Mouse (Mus musculus) heart, embryonic 13.5 days (tissue): Measurements from ENCODE around the gene Olfr1417. TPM values are rescaled to one million over a fixed set of nuclear protein-coding genes. Genes with fewer than 3 reads are reported as not detected.

ENCODE experiments used
- ATAC-seq: fragments of 200-750 bp; cut with Nextera tagmentation; 2 replicates; pipeline ENCODE4 v1.8.0; 2017; ENCODE audit warnings: moderate TSS enrichment; ENCODE audit not compliant: insufficient number of reproducible peaks, low FRiP score, low TSS enrichment; ENCODE audit errors: extremely low read depth
- H3K27ac ChIP-seq: fragments of 300-500 bp; sonication (generic); replicated peaks from 2 replicates; pipeline ENCODE4 v1.5.1; 2015; ENCODE audit warnings: moderate library complexity, mild to moderate bottlenecking, inconsistent platforms
- H3K27me3 ChIP-seq: fragments of 300-500 bp; sonication (generic); replicated peaks from 2 replicates; pipeline ENCODE4 v1.6.1; 2015; ENCODE audit warnings: mild to moderate bottlenecking, inconsistent platforms
- H3K36me3 ChIP-seq: fragments of 300-500 bp; sonication (generic); 2 replicates; pipeline ENCODE4 v1.6.1; 2015; ENCODE audit warnings: mild to moderate bottlenecking, inconsistent platforms
- H3K4me1 ChIP-seq: fragments of 300-500 bp; sonication (generic); 2 replicates; pipeline ENCODE4 v1.6.1; 2015; ENCODE audit warnings: inconsistent platforms
- H3K4me2 ChIP-seq: fragments of 300-500 bp; sonication (generic); 2 replicates; pipeline ENCODE4 v1.6.1; 2015; ENCODE audit warnings: inconsistent platforms, mild to moderate bottlenecking, moderate library complexity
- H3K4me3 ChIP-seq: fragments of 300-500 bp; sonication (generic); 2 replicates; pipeline ENCODE4 v1.5.1; 2015; ENCODE audit warnings: moderate library complexity, mild to moderate bottlenecking, inconsistent platforms
- H3K9ac ChIP-seq: fragments of 300-500 bp; sonication (generic); 2 replicates; pipeline ENCODE4 v1.6.1; 2015; ENCODE audit warnings: inconsistent platforms, mild to moderate bottlenecking, moderate library complexity
- H3K9me3 ChIP-seq: fragments of 300-500 bp; sonication (generic); 2 replicates; pipeline ENCODE4 v1.6.1; 2016; ENCODE audit warnings: inconsistent platforms
- WGBS: fragments of 180-500 bp; shearing (Covaris S2); methylation state at CpG from one replicate; pipeline ENCODE4 v1.1.7; 2015; ENCODE audit warnings: mixed read lengths; 5-methylcytosine and 5-hydroxymethylcytosine counted together
- polyA plus RNA-seq: library from polyadenylated mRNA; unstranded; fragments of >200 nt; fragmentation: Nextera tagmentation; extraction: Ambion mirVana; gene quantifications from 2 replicates; pipeline ENCODE4 v1.2.1, GENCODE M21; 2015

Gene Olfr1417
- polyA plus RNA-seq, 1 experiment from 2014 or later, result not detected

DNA sequence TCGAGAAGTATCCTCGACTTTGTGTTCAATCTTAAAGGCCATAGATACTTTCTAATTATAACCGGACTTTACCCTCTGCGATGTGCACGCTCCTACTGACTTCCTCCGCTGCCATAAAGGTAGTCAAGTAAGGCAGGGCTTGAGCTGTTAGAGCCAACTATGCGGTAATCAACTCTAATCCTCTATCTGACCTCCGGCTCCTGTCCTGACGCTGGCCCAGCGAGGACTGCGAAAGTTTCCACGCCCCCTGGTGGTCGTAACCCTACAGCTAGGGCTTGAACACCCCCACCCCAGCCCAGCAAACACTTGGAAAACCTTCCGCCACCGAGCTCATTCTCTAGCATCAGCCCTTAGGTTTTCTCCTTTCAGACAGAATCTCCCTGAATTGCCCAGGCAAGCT lies 19.2 kb downstream of the Olfr1417 start:
- H3K4me3 ChIP-seq, result peak overlapping the region; percentile 78
- H3K9me3 ChIP-seq, result no peaks in the 10 kb centered on the region
- WGBS, result under 1% methylated on average over 15 of the region's 15 CpGs
- H3K4me2 ChIP-seq, result peak overlapping the region; percentile 98
- H3K36me3 ChIP-seq, result no peaks in the 10 kb centered on the region
- no peak for ATAC-seq
- H3K27ac ChIP-seq, result no peak overlapping the region
- peaks cover 13% of the 10 kb centered on the region for H3K27me3 ChIP-seq
- H3K9ac ChIP-seq, result peak overlapping the region; percentile 88
- peaks cover 29% of the 10 kb centered on the region for H3K4me1 ChIP-seq

GRCm38 (mm10) chr19:11819143-11819700 lies 19.8 kb downstream of the Olfr1417 start, which contains the start of gene Stx3:
TSS of gene Stx3 (minus strand) at chr19:11819403.
- Histone ChIP-seq H3K9me3 (no peaks in the 10 kb centered on the region), H3K4me2 (peak within 1 kb of the TSS; percentile 98), H3K4me1 (peaks cover 29% of the 10 kb centered on the region), H3K4me3 (peak within 1 kb of the TSS; percentile 78), H3K36me3 (no peaks in the 10 kb centered on the region), H3K27ac (no peak within 1 kb of the TSS), H3K9ac (peak within 1 kb of the TSS; percentile 88), H3K27me3 (peaks cover 13% of the 10 kb centered on the region)
- WGBS, result under 1% methylated on average over 20 of the region's 20 CpGs
- no peak for ATAC-seq

GRCm38 (mm10) chr19:11818199-11819142 lies 20.5 kb downstream of the Olfr1417 start:
- Histone ChIP-seq H3K4me2 (peak overlapping the region; percentile 98), H3K36me3 (no peaks in the 10 kb centered on the region), H3K4me3 (peak overlapping the region; percentile 78), H3K9ac (peak overlapping the region; percentile 88), H3K27me3 (peaks cover 13% of the 10 kb centered on the region), H3K4me1 (peaks cover 35% of the 10 kb centered on the region), H3K27ac (no peak overlapping the region), H3K9me3 (no peaks in the 10 kb centered on the region)
- WGBS, result under 1% methylated on average over 57 of the region's 83 CpGs
- ATAC-seq, result peak; percentile 69; the same call in 1 of the 2 replicates

DNA sequence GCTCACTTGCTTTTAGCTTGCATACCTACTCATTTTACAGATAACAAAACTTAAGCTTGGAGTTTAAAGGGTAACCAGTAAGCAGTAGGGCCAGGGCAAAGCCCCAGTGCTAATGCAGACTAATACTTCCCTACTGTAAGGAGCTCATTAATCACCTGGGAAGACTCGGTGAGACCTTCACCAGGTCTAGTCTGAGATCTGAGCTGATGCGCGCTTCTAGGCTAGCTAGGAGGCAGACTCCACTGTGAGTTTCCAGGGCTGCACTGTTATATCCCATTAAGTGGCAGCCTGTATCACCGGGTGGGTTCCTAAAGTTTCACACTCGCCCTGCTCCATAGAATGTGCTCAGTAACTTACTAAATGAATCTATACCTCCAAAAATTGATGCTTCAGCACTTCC lies 21.4 kb downstream of the Olfr1417 start:
- 15% methylated on average over 5 of the region's 5 CpGs for WGBS
- Histone ChIP-seq H3K4me3 (peak overlapping the region; percentile 78), H3K27ac (no peak overlapping the region), H3K4me1 (peaks cover 37% of the 10 kb centered on the region), H3K9me3 (no peaks in the 10 kb centered on the region), H3K4me2 (peak overlapping the region; percentile 98), H3K27me3 (peaks cover 13% of the 10 kb centered on the region), H3K9ac (no peak overlapping the region), H3K36me3 (no peaks in the 10 kb centered on the region)
- ATAC-seq, result no peak

DNA sequence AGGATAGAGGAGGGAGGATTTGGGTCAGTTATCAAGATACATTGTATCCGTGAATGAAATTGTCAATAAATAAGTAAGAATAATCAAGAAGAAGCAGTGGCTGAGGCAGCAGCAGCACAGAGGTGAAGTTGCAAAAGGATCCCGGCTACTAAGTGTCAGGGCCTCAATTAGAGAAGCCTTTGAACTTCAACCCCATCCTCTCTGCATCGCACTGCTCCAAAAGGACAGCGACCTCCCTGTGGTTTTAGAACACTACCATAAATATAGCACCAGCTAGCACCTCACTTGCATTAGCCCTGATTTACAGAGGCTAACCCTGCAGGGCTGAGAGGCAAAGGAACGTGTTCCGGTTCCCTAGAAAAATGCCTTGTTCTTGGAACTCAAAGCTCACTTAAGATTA lies 22.3 kb downstream of the Olfr1417 start:
- Histone ChIP-seq H3K27ac (no peak overlapping the region), H3K27me3 (peaks cover 13% of the 10 kb centered on the region), H3K9ac (no peak overlapping the region), H3K9me3 (no peaks in the 10 kb centered on the region), H3K4me1 (peaks cover 43% of the 10 kb centered on the region), H3K36me3 (no peaks in the 10 kb centered on the region), H3K4me3 (no peak overlapping the region), H3K4me2 (no peak overlapping the region)
- ATAC-seq, result no peak
- WGBS, result 31% methylated on average over 6 of the region's 6 CpGs

DNA sequence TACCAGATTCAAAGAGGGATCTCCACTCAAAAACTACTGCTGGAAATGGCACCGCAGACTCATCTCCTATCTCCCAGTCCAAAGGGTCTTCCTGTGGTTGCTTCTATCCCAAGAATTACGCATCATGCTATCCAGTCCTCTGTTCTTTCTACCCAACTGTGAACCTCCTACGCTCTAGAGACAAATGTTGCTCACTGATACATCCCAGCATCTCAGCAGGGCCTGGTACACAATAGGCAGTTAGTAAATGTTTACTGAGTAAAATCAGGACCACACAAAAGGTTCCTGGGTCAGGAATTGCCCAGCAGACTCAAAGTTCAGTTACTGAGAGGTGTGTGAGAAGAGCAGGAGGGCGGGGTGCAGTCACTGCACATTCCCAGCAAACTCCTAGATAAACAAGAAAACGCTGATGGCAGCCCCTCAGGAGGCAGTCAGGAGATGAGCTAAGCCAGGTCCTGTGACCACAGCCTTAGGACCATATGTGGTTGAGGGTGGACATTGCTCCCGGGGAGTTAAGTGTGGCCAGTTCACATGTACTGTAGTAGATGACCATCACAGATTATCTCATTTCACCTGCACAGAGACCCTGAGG lies 24.2 kb downstream of the Olfr1417 start:
- H3K9ac ChIP-seq, result no peak overlapping the region
- no peak for ATAC-seq
- H3K4me1 ChIP-seq, result peaks cover 42% of the 10 kb centered on the region
- no peaks in the 10 kb centered on the region for H3K9me3 ChIP-seq
- 63% methylated on average over 6 of the region's 6 CpGs for WGBS
- no peaks in the 10 kb centered on the region for H3K36me3 ChIP-seq
- no peak overlapping the region for H3K4me2 ChIP-seq
- no peak overlapping the region for H3K4me3 ChIP-seq
- H3K27ac ChIP-seq, result no peak overlapping the region
- peaks cover 13% of the 10 kb centered on the region for H3K27me3 ChIP-seq

DNA sequence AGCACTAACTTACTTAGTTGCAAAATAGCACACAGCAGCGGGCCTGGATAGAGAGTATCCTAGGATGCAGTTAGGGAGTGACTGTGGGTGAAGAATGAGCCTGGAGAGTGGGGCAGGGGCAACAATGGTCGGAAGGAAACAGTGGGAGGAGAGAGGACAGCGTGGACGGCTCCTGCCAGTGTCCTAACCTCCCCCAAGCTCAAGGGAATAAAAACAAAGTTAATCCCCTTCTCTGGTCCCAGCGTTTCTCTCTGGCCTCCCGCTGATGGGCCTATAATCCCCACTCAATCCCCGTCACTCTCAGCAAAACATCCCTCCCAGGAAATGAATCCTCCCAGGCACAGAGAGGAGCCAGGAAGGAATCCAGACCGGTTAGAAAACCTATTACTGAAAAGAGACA lies 25.4 kb downstream of the Olfr1417 start:
- Histone ChIP-seq H3K27ac (peak overlapping the region; percentile 52), H3K4me2 (peak overlapping the region; percentile 27), H3K4me1 (peaks cover 37% of the 10 kb centered on the region), H3K9me3 (no peaks in the 10 kb centered on the region), H3K36me3 (no peaks in the 10 kb centered on the region), H3K4me3 (no peak overlapping the region), H3K27me3 (peaks cover 13% of the 10 kb centered on the region), H3K9ac (no peak overlapping the region)
- no peak for ATAC-seq
- WGBS, result 15% methylated on average over 8 of the region's 8 CpGs

- no peaks in the 10 kb centered on the region for H3K36me3 ChIP-seq
- WGBS, result 64% methylated on average over 4 of the region's 4 CpGs
- peak overlapping the region; percentile 32; the same call in 1 of the 2 replicates for H3K27ac ChIP-seq
- no peaks in the 10 kb centered on the region for H3K9me3 ChIP-seq
- H3K27me3 ChIP-seq, result peaks cover 13% of the 10 kb centered on the region
- no peak overlapping the region for H3K4me3 ChIP-seq
- ATAC-seq, result no peak
- no peak overlapping the region for H3K4me2 ChIP-seq
- H3K9ac ChIP-seq, result no peak overlapping the region
- H3K4me1 ChIP-seq, result peaks cover 37% of the 10 kb centered on the region
Observed at GRCm38 (mm10) chr19:11813136-11813535, 25.9 kb downstream of the Olfr1417 start.

GRCm38 (mm10) chr19:11811688-11812365 lies 27.2 kb downstream of the Olfr1417 start:
- H3K9ac ChIP-seq, result no peak overlapping the region
- H3K36me3 ChIP-seq, result no peaks in the 10 kb centered on the region
- no peak; the same call in 1 of the 2 replicates for ATAC-seq
- no peak overlapping the region; the same call in 1 of the 2 replicates for H3K27ac ChIP-seq
- H3K4me1 ChIP-seq, result peaks cover 24% of the 10 kb centered on the region
- WGBS, result 51% methylated on average over 5 of the region's 5 CpGs
- H3K9me3 ChIP-seq, result no peaks in the 10 kb centered on the region
- H3K27me3 ChIP-seq, result peaks cover 10% of the 10 kb centered on the region
- no peak overlapping the region for H3K4me2 ChIP-seq
- H3K4me3 ChIP-seq, result no peak overlapping the region

DNA sequence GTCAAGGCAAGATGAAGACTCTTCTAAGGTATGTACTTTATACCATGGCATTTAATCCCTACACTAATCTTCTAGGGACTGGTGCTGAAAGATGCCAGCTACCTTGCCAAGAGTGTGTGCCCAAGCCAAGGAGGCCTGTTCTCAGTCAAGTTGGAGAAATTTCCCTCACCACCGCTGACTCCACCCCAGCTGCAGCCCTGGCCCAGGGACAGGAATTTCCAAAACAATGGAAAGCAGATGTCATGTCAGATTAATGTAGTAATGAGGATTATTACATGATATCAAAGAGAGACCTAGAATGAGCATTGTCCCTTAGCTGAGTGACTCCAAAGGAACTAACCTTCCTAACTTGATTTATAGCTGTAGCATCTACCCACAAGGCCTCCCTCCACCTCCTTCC lies 28.2 kb downstream of the Olfr1417 start:
- peaks cover under 1% of the 10 kb centered on the region; the same call in 1 of the 2 replicates for H3K27me3 ChIP-seq
- H3K27ac ChIP-seq, result no peak overlapping the region
- no peaks in the 10 kb centered on the region for H3K9me3 ChIP-seq
- H3K9ac ChIP-seq, result no peak overlapping the region
- WGBS, result 62% methylated on average over 1 of the region's 1 CpGs
- H3K4me2 ChIP-seq, result no peak overlapping the region
- ATAC-seq, result no peak
- no peak overlapping the region for H3K4me3 ChIP-seq
- peaks cover 22% of the 10 kb centered on the region for H3K4me1 ChIP-seq
- H3K36me3 ChIP-seq, result no peaks in the 10 kb centered on the region
